Mouse (Mus musculus) heart, adult 11 months (tissue): Measurements from ENCODE around the gene Cldn19.
A peak's percentile ranks its signal among the peaks of the same experiment; 100 is the strongest.
"Not testable (repeated sequence)": the region's sequence is repeated elsewhere in the genome, so short reads cannot be mapped to it uniquely, and the experiment has no call there.

ENCODE experiments used
- DNase-seq: peaks from one replicate; pipeline ENCODE4 v3.0.0; 2022

The Cldn19 gene

DNA sequence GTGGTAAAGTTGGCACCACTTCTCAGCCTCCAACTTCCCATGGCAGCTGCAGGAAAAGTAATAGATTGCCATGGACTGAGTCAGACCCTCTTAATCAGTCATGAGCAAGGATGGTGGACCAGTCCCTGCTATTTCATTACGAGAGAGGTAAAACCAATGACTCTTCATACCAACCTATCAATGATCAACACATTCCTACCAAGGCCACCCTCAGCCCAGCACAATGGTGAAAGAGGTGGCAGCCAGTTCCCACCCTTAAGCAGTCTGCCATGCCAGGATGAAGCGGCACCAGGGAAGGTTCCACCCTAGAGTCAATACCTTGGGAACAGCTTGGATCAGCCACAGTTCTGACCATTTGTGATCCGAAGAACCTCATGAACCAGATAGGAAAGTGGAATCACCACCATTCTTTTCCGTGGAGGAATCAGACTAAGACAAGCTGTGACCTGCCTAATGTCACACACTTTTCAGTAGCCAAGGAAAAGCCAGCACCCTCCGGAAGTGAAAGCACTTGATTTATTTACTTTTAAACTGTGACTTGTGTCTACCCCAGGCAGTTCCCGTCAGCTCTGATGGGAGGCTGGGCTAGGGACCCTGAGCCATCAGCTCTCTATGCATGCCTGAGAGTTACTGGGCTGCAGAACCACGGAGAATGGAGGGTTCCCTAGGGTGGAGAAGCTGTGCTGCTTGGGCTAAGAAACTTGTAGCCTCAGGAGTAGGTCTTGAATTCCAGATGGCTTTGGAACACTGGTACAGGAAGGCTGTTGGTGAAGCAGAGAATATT, 3.0 kb upstream of the Cldn19 start:
- no peak for DNase-seq

- no peak for DNase-seq
Measured at GRCm38 (mm10) chr4:119254012-119254618, 1.1 kb upstream of the Cldn19 start.

DNA sequence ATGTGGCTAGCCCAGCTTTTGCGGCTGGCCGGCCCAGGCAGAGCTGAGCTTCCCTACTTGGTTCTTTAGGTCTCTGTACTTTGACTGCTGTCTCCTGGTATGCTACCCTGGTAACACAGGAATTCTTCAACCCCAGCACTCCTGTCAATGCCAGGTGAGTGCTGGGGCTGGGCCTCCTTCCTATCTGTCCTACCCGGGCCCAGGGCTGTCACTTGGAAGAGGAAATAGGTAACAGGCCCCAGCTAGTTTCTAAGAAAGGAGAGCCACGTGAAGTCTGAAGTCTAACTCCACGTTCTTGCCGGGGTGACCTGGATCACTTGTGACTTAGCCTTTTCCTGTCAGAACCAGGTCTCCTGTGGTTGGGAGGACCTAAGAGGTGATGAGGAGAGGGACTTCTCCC, 1.9 kb downstream of the Cldn19 start:
- no peak for DNase-seq

GRCm38 (mm10) chr4:119259344-119260254, 4.4 kb downstream of the Cldn19 start:
- no peak for DNase-seq

- DNase-seq = peak; percentile 97
Measured at GRCm38 (mm10) chr4:119261087-119261713, 6.0 kb downstream of the Cldn19 start.

GRCm38 (mm10) chr4:119262483-119262882, 7.3 kb downstream of the Cldn19 start:
- peak; percentile 91 for DNase-seq

GRCm38 (mm10) chr4:119263459-119263858, 8.2 kb downstream of the Cldn19 start:
- no peak for DNase-seq

GRCm38 (mm10) chr4:119266606-119267005, 11.4 kb downstream of the Cldn19 start:
- DNase-seq = no peak

- DNase-seq = peak; percentile 97
Measured at GRCm38 (mm10) chr4:119274627-119275026, 19.4 kb downstream of the Cldn19 start.

GRCm38 (mm10) chr4:119275226-119275625, 20.0 kb downstream of the Cldn19 start:
- DNase-seq = peak; percentile 95

DNA sequence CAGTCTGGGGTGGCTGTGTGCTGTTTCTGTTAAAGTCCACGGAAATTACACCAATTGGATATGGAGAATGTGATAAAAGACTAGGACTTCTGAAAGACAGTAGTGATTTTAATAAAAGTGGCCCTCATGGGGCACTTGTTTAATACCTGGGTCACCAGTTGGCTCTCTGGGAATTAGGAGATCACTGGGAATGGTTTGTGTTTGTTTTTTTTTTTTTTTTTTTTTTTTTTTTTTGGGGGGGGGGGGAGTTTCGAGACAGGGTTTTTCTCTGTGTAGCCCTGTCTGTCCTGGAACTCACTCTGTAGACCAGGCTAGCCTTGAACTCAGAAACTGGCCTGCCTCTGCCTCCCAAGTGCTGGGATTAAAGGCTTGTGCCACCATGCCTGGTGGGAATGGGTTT, 20.5 kb downstream of the Cldn19 start:
- no peak for DNase-seq

GRCm38 (mm10) chr4:119278784-119279183, 23.6 kb downstream of the Cldn19 start:
- DNase-seq = not testable (repeated sequence)

- DNase-seq = no peak
Measured at GRCm38 (mm10) chr4:119284861-119285260, 29.6 kb downstream of the Cldn19 start.

GRCm38 (mm10) chr4:119285336-119285735, 30.1 kb downstream of the Cldn19 start:
- no peak for DNase-seq

- DNase-seq = no peak
Measured at GRCm38 (mm10) chr4:119291921-119292320, 36.7 kb downstream of the Cldn19 start.

GRCm38 (mm10) chr4:119292771-119293573, 37.8 kb downstream of the Cldn19 start:
- peak; percentile 97 for DNase-seq

DNA sequence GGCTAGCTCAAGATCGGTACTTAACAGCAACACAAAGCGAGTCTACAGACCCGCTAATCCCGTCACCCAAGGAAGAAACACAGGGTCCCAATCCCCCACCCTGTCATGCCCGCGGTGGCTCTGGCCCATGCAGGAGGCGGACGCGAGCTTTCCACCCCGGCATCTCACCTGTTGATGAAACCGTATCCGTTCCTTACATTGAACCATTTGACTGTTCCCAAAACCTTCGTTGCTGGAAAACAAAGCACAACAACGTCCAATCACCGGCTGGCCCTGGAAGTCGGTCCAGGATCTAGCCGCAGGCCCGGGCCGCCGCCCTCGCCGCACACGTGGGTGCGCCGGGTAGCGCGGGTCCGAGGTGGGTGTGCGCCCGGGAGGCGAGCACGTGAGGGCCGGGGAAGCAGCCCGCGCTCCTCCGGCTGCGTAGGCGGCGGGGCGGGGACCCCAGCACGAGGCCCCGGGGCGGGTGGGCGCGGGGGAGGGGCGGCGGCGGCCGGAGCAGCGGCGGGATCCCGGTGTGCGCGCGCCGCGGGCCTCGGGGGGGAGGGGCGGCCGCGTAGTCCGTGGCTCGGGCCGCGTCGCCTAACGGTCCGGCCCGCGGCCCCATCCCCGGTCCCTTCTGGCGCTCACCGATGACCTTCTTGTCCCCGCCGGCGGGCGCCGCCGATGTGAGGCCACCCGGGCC, 38.5 kb downstream of the Cldn19 start:
- DNase-seq = no peak

- DNase-seq = peak; percentile 100
Measured at GRCm38 (mm10) chr4:119294415-119295133, 39.4 kb downstream of the Cldn19 start, which contains the start of gene Ybx1. Ybx1 (minus strand) TSS chr4:119294604.

- no peak for DNase-seq
Measured at GRCm38 (mm10) chr4:119295134-119295453, 39.9 kb downstream of the Cldn19 start.

- DNase-seq = no peak
Measured at GRCm38 (mm10) chr4:119297361-119297760, 42.1 kb downstream of the Cldn19 start.

- no peak for DNase-seq
Measured at GRCm38 (mm10) chr4:119300761-119301160, 45.5 kb downstream of the Cldn19 start.
